Mouse (Mus musculus): ENCODE data around the gene Rita1. TPM values are rescaled to one million over a fixed set of nuclear protein-coding genes. Genes with fewer than 3 reads are reported as not detected.

The Rita1 gene
- 26.2 TPM in 2 replicates for polyA plus RNA-seq (2015; fragmentation: Nextera tagmentation; extraction: Ambion mirVana)

DNA sequence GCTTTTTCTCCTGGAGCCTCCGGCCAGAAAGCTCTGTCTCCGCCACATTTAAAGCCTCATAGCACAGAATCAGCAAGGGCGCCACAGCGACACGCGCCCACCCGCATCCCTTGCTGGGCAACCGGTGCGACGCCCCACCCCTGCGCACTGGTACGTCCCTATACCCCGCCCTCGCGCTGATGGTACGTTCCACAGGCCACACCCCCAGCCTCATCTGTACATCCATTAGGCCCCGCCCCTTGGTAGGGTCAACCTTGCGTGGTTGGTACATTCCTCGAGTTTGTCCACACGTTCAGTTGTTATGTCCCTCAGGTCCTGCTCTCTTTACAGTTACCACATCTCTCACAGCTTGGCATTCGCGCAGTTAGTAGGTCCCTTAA is at the start of gene Rita1, which contains the start of gene Ddx54:
Gene Rita1, minus strand, starts transcription at position 148 of the 380 bp plus-strand sequence.
Gene Ddx54, plus strand, starts transcription at position 298 of the 380 bp plus-strand sequence.
- no peaks in the 10 kb centered on the region for H3K27me3 ChIP-seq
- peak; percentile 87 for ATAC-seq (ENCODE audit: low FRiP score)
- peak within 1 kb of the TSS; percentile 68 for H3K4me3 ChIP-seq
- WGBS, result under 1% methylated on average over 22 of the region's 22 CpGs
- H3K4me1 ChIP-seq (replicated peaks), result peaks cover 36% of the 10 kb centered on the region
- peak within 1 kb of the TSS; percentile 93 for H3K4me2 ChIP-seq
- H3K27ac ChIP-seq, result peak within 1 kb of the TSS; percentile 89
- 0 out of 2 replicates have a peak, but pooled peaks cover 3% of the 10 kb centered on the region for H3K9me3 ChIP-seq
- H3K9ac ChIP-seq, result peak within 1 kb of the TSS; percentile 79
- peaks cover 39% of the 10 kb centered on the region for H3K36me3 ChIP-seq

- ATAC-seq (ENCODE audit: low FRiP score), result peak; percentile 44; the same call in 1 of the 2 replicates
- Histone ChIP-seq H3K27ac (peak overlapping the region; percentile 55), H3K9me3 (no peaks in the 10 kb centered on the region), H3K9ac (no peak overlapping the region), H3K4me3 (no peak overlapping the region), H3K27me3 (peaks cover 25% of the 10 kb centered on the region; the same call in 1 of the 2 replicates), H3K4me1 (replicated peaks) (no peaks in the 10 kb centered on the region), H3K4me2 (no peak overlapping the region), H3K36me3 (no peaks in the 10 kb centered on the region)
- WGBS, result 37% methylated on average over 5 of the region's 5 CpGs
These were observed 48.4 kb upstream of the Rita1 start for GRCm38 (mm10) chr5:120660816-120661215.

DNA sequence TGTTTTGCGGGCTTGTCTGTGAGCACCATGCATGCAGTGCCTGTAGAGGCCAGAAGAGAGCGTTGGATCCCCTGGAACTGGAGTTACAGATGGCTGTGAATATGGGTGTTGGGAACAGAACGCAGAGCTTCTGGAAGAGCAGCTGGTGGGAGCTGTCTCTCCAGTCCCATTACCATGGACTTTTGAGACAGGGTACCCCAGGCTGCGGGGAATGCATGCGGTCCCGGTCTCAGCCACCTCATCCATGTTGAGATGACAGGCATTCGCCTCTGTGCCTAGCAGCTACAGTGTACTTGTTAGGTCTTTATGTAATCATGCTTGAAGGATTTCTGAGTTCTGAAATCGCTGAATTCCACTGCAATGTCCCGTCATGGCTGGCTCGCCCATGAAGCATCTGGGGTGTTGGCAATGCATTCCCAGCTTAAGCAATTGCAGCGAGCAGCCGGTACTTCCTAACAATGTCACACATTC is 43.9 kb upstream of the Rita1 start:
- H3K4me1 ChIP-seq (replicated peaks), result no peaks in the 10 kb centered on the region
- 88% methylated on average over 12 of the region's 12 CpGs for WGBS
- no peak overlapping the region for H3K27ac ChIP-seq
- ATAC-seq (ENCODE audit: low FRiP score), result no peak
- H3K9me3 ChIP-seq, result no peaks in the 10 kb centered on the region
- no peak overlapping the region for H3K4me3 ChIP-seq
- no peak overlapping the region for H3K9ac ChIP-seq
- H3K27me3 ChIP-seq, result peaks cover 23% of the 10 kb centered on the region
- H3K36me3 ChIP-seq, result no peaks in the 10 kb centered on the region
- H3K4me2 ChIP-seq, result no peak overlapping the region

DNA sequence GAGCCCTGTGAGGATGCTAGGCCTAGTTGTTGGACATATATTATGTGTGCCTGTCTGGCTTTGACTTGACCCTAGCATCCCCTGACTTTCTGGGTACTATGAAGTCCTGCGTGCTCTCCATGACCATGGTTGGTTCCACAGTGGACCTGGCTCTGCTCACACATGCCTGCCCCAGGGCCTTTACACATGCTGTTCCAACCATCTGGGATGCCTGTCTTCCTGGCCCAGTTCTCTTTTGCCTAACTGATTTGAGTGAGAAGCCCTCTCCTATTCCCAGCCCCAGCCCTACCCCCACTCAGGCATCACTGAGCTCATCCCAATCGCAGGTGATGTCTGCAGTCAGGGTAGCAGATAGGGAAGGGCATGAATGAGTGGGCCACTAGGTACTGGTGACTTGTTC is 41.5 kb upstream of the Rita1 start:
- H3K9ac ChIP-seq, result no peak overlapping the region
- no peak overlapping the region for H3K27ac ChIP-seq
- no peaks in the 10 kb centered on the region for H3K36me3 ChIP-seq
- no peak overlapping the region for H3K4me2 ChIP-seq
- no peak overlapping the region for H3K4me3 ChIP-seq
- no peak for ATAC-seq (ENCODE audit: low FRiP score)
- H3K27me3 ChIP-seq, result peaks cover 48% of the 10 kb centered on the region
- H3K4me1 ChIP-seq (replicated peaks), result peaks cover 7% of the 10 kb centered on the region
- no peaks in the 10 kb centered on the region for H3K9me3 ChIP-seq
- WGBS, result 88% methylated on average over 2 of the region's 2 CpGs

GRCm38 (mm10) chr5:120652915-120653701 is 40.7 kb upstream of the Rita1 start:
- H3K27me3 ChIP-seq, result peaks cover 52% of the 10 kb centered on the region

GRCm38 (mm10) chr5:120651230-120651629 is 38.8 kb upstream of the Rita1 start:
- H3K9ac ChIP-seq, result no peak overlapping the region; the same call in 1 of the 2 replicates
- ATAC-seq (ENCODE audit: low FRiP score), result no peak
- H3K36me3 ChIP-seq, result no peaks in the 10 kb centered on the region
- H3K4me3 ChIP-seq, result no peak overlapping the region
- 68% methylated on average over 5 of the region's 5 CpGs for WGBS
- H3K4me2 ChIP-seq, result no peak overlapping the region
- peaks cover 66% of the 10 kb centered on the region for H3K27me3 ChIP-seq
- no peak overlapping the region for H3K27ac ChIP-seq
- H3K4me1 ChIP-seq (replicated peaks), result peaks cover 11% of the 10 kb centered on the region
- H3K9me3 ChIP-seq, result no peaks in the 10 kb centered on the region

More at GRCm38 (mm10) chr5:120652915-120653701, 40.7 kb upstream of the Rita1 start:
- 82% methylated on average over 28 of the region's 28 CpGs for WGBS
- Histone ChIP-seq H3K9me3 (no peaks in the 10 kb centered on the region), H3K9ac (no peak overlapping the region), H3K4me1 (replicated peaks) (peaks cover 11% of the 10 kb centered on the region), H3K36me3 (no peaks in the 10 kb centered on the region), H3K27ac (no peak overlapping the region), H3K4me3 (no peak overlapping the region), H3K4me2 (no peak overlapping the region)
- no peak for ATAC-seq (ENCODE audit: low FRiP score)

DNA sequence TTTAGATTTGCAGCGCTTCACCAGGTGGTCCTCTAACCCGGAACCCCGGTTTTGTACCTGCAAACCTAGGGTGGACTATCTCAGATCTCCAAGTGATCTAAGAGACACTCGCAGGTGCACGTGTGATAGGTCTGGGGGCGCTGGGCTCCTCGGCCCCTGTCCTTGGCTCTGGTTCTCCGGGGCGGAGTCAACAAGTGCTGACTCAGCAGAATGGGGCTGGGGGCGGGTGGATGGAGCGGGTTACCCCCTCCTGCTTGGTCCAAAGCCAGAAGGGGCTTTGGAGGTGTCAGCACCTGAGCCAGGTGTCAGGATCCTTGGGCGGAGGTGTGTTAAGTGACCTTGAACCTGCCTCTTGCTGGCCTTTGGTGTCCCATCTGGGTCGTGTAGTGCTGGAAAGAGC is 37.5 kb upstream of the Rita1 start:
- Histone ChIP-seq H3K9me3 (no peaks in the 10 kb centered on the region), H3K27me3 (peaks cover 70% of the 10 kb centered on the region), H3K4me1 (replicated peaks) (peaks cover 11% of the 10 kb centered on the region), H3K36me3 (no peaks in the 10 kb centered on the region), H3K27ac (no peak overlapping the region), H3K4me2 (no peak overlapping the region), H3K9ac (no peak overlapping the region), H3K4me3 (no peak overlapping the region)
- WGBS, result 28% methylated on average over 13 of the region's 13 CpGs
- ATAC-seq (ENCODE audit: low FRiP score), result no peak

- H3K9ac ChIP-seq, result no peak overlapping the region
- peak; percentile 24 for ATAC-seq (ENCODE audit: low FRiP score)
- peak overlapping the region; percentile 23 for H3K4me3 ChIP-seq
- H3K36me3 ChIP-seq, result no peaks in the 10 kb centered on the region
- WGBS, result 2% methylated on average over 21 of the region's 21 CpGs
- peak overlapping the region; percentile 37 for H3K4me2 ChIP-seq
- H3K27ac ChIP-seq, result no peak overlapping the region
- no peaks in the 10 kb centered on the region for H3K9me3 ChIP-seq
- peaks cover 70% of the 10 kb centered on the region for H3K27me3 ChIP-seq
- peaks cover 11% of the 10 kb centered on the region for H3K4me1 ChIP-seq (replicated peaks)
These were observed 37.1 kb upstream of the Rita1 start for GRCm38 (mm10) chr5:120649374-120649933.

GRCm38 (mm10) chr5:120648569-120649373 is 36.4 kb upstream of the Rita1 start, which contains the start of gene Rasal1:
TSS of gene Rasal1 (plus strand) at chr5:120648812.
- Histone ChIP-seq H3K9ac (no peak within 1 kb of the TSS), H3K27me3 (peaks cover 70% of the 10 kb centered on the region)

GRCm38 (mm10) chr5:120647814-120648491 is 35.6 kb upstream of the Rita1 start:
- WGBS, result 46% methylated on average over 12 of the region's 12 CpGs
- Histone ChIP-seq H3K27ac (no peak overlapping the region), H3K27me3 (peaks cover 70% of the 10 kb centered on the region), H3K4me3 (no peak overlapping the region), H3K9ac (no peak overlapping the region), H3K4me1 (replicated peaks) (peaks cover 11% of the 10 kb centered on the region), H3K36me3 (no peaks in the 10 kb centered on the region), H3K9me3 (no peaks in the 10 kb centered on the region), H3K4me2 (no peak overlapping the region)
- ATAC-seq (ENCODE audit: low FRiP score), result no peak

More at GRCm38 (mm10) chr5:120648569-120649373, 36.4 kb upstream of the Rita1 start, which contains the start of gene Rasal1:
- H3K27ac ChIP-seq, result no peak within 1 kb of the TSS
- H3K4me3 ChIP-seq, result peak within 1 kb of the TSS; percentile 23
- H3K4me2 ChIP-seq, result peak within 1 kb of the TSS; percentile 37
- WGBS, result 3% methylated on average over 40 of the region's 53 CpGs
- H3K4me1 ChIP-seq (replicated peaks), result peaks cover 11% of the 10 kb centered on the region
- no peaks in the 10 kb centered on the region for H3K9me3 ChIP-seq
- ATAC-seq (ENCODE audit: low FRiP score), result peak; percentile 57; the same call in 1 of the 2 replicates
- H3K36me3 ChIP-seq, result no peaks in the 10 kb centered on the region

GRCm38 (mm10) chr5:120647361-120647760 is 35.0 kb upstream of the Rita1 start:
- no peak for ATAC-seq (ENCODE audit: low FRiP score)
- Histone ChIP-seq H3K9me3 (no peaks in the 10 kb centered on the region), H3K4me1 (replicated peaks) (peaks cover 11% of the 10 kb centered on the region), H3K4me2 (no peak overlapping the region), H3K36me3 (no peaks in the 10 kb centered on the region), H3K9ac (no peak overlapping the region), H3K4me3 (no peak overlapping the region), H3K27me3 (peaks cover 64% of the 10 kb centered on the region), H3K27ac (no peak overlapping the region)
- WGBS, result 86% methylated on average over 3 of the region's 4 CpGs

Data from hindbrain, embryonic 13.5 days (tissue).